Mouse (Mus musculus) subcutaneous adipose tissue, adult 2 months (tissue): ENCODE measurements around the gene Ndufs2. TPM values are rescaled to one million over a fixed set of nuclear protein-coding genes. Genes with fewer than 3 reads are reported as not detected.

Experiments
- polyA plus RNA-seq: library from polyadenylated mRNA; depleted of rRNA; stranded (reverse); fragments of >200 nt; gene quantifications from 2 replicates; pipeline ENCODE4 v1.2.3, GENCODE M21; 2012; ENCODE audit warnings: low replicate concordance; rRNA removed

The Ndufs2 gene
- polyA plus RNA-seq, result 200 and 214 TPM in 2 replicates

GRCm38 (mm10) chr1:171250680-171251593 lies at the start of gene Ndufs2:
Gene Ndufs2, minus strand, starts transcription at chr1:171251388.

GRCm38 (mm10) chr1:171294298-171295062 lies 43.3 kb upstream of the Ndufs2 start, which contains the start of gene Ufc1:
Gene Ufc1, minus strand, starts transcription at chr1:171295024.

GRCm38 (mm10) chr1:171287136-171288081 lies 36.2 kb upstream of the Ndufs2 start, which contains the start of gene Usp21:
Gene Usp21, minus strand, starts transcription at chr1:171287991.

GRCm38 (mm10) chr1:171280916-171281527 lies 29.8 kb upstream of the Ndufs2 start, which contains the start of gene Ppox:
Gene Ppox, minus strand, starts transcription at chr1:171281186.

GRCm38 (mm10) chr1:171269848-171270572 lies 18.8 kb upstream of the Ndufs2 start, which contains the start of gene B4galt3:
Gene B4galt3, plus strand, starts transcription at chr1:171270328.

GRCm38 (mm10) chr1:171249913-171250600 lies 1.1 kb downstream of the Ndufs2 start, which contains the start of gene Adamts4:
Gene Adamts4, plus strand, starts transcription at chr1:171250421.

GRCm38 (mm10) chr1:171234126-171234525 lies 17.1 kb downstream of the Ndufs2 start, which contains the start of gene Fcer1g:
Gene Fcer1g, minus strand, starts transcription at chr1:171234365.

GRCm38 (mm10) chr1:171224857-171225256 lies 26.3 kb downstream of the Ndufs2 start, which contains the start of gene Apoa2:
Gene Apoa2, plus strand, starts transcription at chr1:171225054.

GRCm38 (mm10) chr1:171222238-171223155 lies 28.7 kb downstream of the Ndufs2 start, which contains the start of gene Tomm40l:
Gene Tomm40l, minus strand, starts transcription at chr1:171222514.

GRCm38 (mm10) chr1:171213801-171214496 lies 37.2 kb downstream of the Ndufs2 start, which contains the start of gene Nr1i3:
Gene Nr1i3, plus strand, starts transcription at chr1:171213970.

GRCm38 (mm10) chr1:171195887-171196397 lies 55.2 kb downstream of the Ndufs2 start, which contains the start of gene Pcp4l1:
Gene Pcp4l1, minus strand, starts transcription at chr1:171196268.

Other genes starting within 250 kb of the Ndufs2 start
- gene Fcgr4, start 232.5 kb downstream of the Ndufs2 start, polyA plus RNA-seq, result 1.5 and 5.4 TPM in 2 replicates
- gene Fcgr3, start 186.5 kb downstream of the Ndufs2 start, polyA plus RNA-seq, result 35.0 and 43.9 TPM in 2 replicates
- gene Cfap126, start 137.5 kb downstream of the Ndufs2 start, polyA plus RNA-seq, result 6.9 and 8.9 TPM in 2 replicates
- gene Sdhc, start 100.8 kb downstream of the Ndufs2 start, polyA plus RNA-seq, result 312 and 379 TPM in 2 replicates
- gene Mpz, start 100.7 kb downstream of the Ndufs2 start, polyA plus RNA-seq, result 5.5 and 11.1 TPM in 2 replicates
- gene Pcp4l1, start 55.1 kb downstream of the Ndufs2 start, polyA plus RNA-seq, result 5.6 and 108 TPM in 2 replicates
- gene Nr1i3, start 37.4 kb downstream of the Ndufs2 start, polyA plus RNA-seq, result 0.04 and 0.05 TPM in 2 replicates
- gene Tomm40l, start 28.9 kb downstream of the Ndufs2 start, polyA plus RNA-seq, result 44.5 and 52.7 TPM in 2 replicates
- gene Apoa2, start 26.3 kb downstream of the Ndufs2 start, polyA plus RNA-seq, result 2.0 and 6.4 TPM in 2 replicates
- 88.4 and 215 TPM in 2 replicates for gene Fcer1g, start 17.0 kb downstream of the Ndufs2 start, polyA plus RNA-seq
- 3.4 and 17.1 TPM in 2 replicates for gene Adamts4, start 967 bp downstream of the Ndufs2 start, polyA plus RNA-seq
- 35.7 and 84.0 TPM in 2 replicates for gene B4galt3, start 18.9 kb upstream of the Ndufs2 start, polyA plus RNA-seq
- 62.6 and 104 TPM in 2 replicates for gene Ppox, start 29.8 kb upstream of the Ndufs2 start, polyA plus RNA-seq
- 37.7 and 84.4 TPM in 2 replicates for gene Usp21, start 36.6 kb upstream of the Ndufs2 start, polyA plus RNA-seq
- gene Ufc1, start 43.6 kb upstream of the Ndufs2 start, polyA plus RNA-seq, result 36.2 and 46.1 TPM in 2 replicates
- gene Dedd, start 77.8 kb upstream of the Ndufs2 start, polyA plus RNA-seq, result 42.6 and 67.2 TPM in 2 replicates
- gene Nit1, start 94.3 kb upstream of the Ndufs2 start, polyA plus RNA-seq, result 54.6 and 76.1 TPM in 2 replicates
- 18.1 and 21.6 TPM in 2 replicates for gene Pfdn2, start 94.3 kb upstream of the Ndufs2 start, polyA plus RNA-seq
- 0.69 and 1.6 TPM in 2 replicates for gene Klhdc9, start 109.4 kb upstream of the Ndufs2 start, polyA plus RNA-seq
- 0.75 and 5.6 TPM in 2 replicates for gene Nectin4, start 118.7 kb upstream of the Ndufs2 start, polyA plus RNA-seq
- 6.3 and 10.3 TPM in 2 replicates for gene Arhgap30, start 137.6 kb upstream of the Ndufs2 start, polyA plus RNA-seq
- gene Usf1, start 159.9 kb upstream of the Ndufs2 start, polyA plus RNA-seq, result 70.6 and 125 TPM in 2 replicates
- 1.4 and 2.1 TPM in 2 replicates for gene Tstd1, start 167.5 kb upstream of the Ndufs2 start, polyA plus RNA-seq
- gene F11r, start 186.1 kb upstream of the Ndufs2 start, polyA plus RNA-seq, result 67.4 and 79.5 TPM in 2 replicates